Mouse (Mus musculus): ENCODE data around the gene Tmem238.
"Not testable (repeated sequence)": the region's sequence is repeated elsewhere in the genome, so short reads cannot be mapped to it uniquely, and the experiment has no call there.

Gene Tmem238

DNA sequence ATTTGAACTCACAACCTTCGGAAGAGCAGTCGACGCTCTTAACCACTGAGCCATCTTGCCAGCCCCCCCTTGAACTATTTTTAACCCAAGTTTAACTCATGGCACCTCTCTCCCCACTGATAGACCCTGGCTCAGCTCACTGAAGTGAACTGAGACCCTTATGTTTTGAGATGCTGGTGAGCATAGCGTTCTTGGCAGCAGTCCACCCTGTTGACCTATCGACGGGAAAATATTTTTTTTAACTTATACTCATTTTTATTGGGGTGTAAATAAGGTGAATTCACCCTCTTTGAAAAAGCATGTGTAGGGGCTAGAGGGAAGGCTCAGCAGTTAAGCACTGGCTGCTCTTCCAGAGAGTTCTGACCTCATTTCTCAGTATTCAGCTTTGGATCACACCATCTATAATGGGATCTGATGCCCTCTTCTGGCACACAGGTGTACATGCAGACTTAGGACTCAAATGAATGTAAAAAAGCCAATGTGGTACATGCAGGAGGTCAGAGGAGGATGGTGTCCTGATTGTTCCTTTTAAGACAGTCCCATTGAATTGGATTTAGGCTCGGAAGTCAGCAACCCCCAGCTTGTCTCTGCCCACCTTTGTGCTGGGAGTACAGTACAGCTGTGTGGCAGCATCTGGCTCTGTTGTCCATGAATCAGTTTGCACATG, 6.4 kb upstream of the Tmem238 start:
- Histone ChIP-seq H3K27me3 (ENCODE audit: insufficient read depth, low read length) (no peaks in the 10 kb centered on the region), H3K4me3 (replicated peaks; ENCODE audit: low read length) (no peak overlapping the region), H3K9me3 (ENCODE audit: low read length) (no peaks in the 10 kb centered on the region), H3K4me1 (replicated peaks; ENCODE audit: low read depth, low read length) (peaks cover 39% of the 10 kb centered on the region), H3K36me3 (ENCODE audit: insufficient read depth, low read length) (peaks cover 56% of the 10 kb centered on the region)
- TF ChIP-seq NANOG (IDR thresholded peaks at IDR 0.05; ENCODE audit: borderline replicate concordance, low read length) (no peak), POU5F1 (IDR thresholded peaks at IDR 0.05; ENCODE audit: borderline replicate concordance, low read length) (no peak), CTCF (conservative IDR thresholded peaks at IDR 0.05; ENCODE audit: low read length) (peak; percentile 43; the same call in 1 of the 2 replicates)

DNA sequence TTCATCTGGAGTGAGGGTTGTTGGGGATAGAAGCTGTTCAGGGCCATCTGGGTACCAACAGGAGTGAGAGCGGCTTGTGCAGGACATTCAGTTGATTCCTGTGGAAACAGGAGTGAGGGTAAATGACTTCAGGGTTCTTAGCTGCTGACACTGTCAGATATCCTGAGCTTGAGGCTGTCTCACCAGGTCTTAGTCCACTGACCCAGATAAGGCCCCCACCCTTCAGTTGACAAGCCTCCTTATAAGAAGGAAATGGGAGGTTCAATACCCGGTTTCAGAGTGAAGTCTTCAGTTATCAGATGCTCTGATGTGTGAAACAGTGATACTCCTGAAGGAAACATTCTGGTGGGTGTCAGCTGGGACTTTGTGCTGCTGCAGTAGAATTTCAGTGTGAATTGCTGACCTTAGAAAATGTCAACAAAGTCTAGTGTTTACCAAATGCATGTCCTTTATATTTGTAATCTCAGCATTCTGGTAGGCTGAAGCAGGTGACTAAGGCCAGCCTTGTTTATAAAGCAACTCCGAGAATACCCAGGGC, 5.2 kb upstream of the Tmem238 start:
- peaks cover 56% of the 10 kb centered on the region for H3K36me3 ChIP-seq (ENCODE audit: insufficient read depth, low read length)
- peak overlapping the region; percentile 91 for H3K4me3 ChIP-seq (replicated peaks; ENCODE audit: low read length)
- no peaks in the 10 kb centered on the region for H3K9me3 ChIP-seq (ENCODE audit: low read length)
- TF ChIP-seq CTCF (conservative IDR thresholded peaks at IDR 0.05; ENCODE audit: low read length) (no peak), NANOG (IDR thresholded peaks at IDR 0.05; ENCODE audit: borderline replicate concordance, low read length) (no peak), POU5F1 (IDR thresholded peaks at IDR 0.05; ENCODE audit: borderline replicate concordance, low read length) (no peak)
- peaks cover 45% of the 10 kb centered on the region for H3K4me1 ChIP-seq (replicated peaks; ENCODE audit: low read depth, low read length)
- no peaks in the 10 kb centered on the region for H3K27me3 ChIP-seq (ENCODE audit: insufficient read depth, low read length)

DNA sequence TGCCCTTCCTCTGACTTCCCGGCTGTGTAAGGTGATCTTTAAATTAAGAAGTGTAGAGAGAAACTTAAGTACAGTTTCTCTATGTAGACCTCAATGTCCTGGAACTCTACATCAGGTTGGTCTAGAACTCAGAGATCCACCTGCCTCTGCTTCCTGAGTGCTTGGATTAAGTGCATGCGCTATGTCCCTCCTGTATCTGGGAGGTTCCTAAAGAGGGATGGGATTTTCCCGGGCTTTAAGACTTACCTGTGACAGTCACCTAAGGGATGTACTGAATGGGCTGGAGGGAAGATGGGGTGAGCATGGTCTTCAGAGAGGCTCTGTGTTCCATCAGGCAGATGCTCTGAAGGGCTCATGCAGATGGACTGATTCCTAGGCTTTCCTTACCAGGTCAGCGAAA, 4.2 kb upstream of the Tmem238 start:
- Histone ChIP-seq H3K4me1 (replicated peaks; ENCODE audit: low read depth, low read length) (peaks cover 47% of the 10 kb centered on the region), H3K27me3 (ENCODE audit: insufficient read depth, low read length) (no peaks in the 10 kb centered on the region), H3K36me3 (ENCODE audit: insufficient read depth, low read length) (peaks cover 56% of the 10 kb centered on the region), H3K4me3 (replicated peaks; ENCODE audit: low read length) (peak overlapping the region; percentile 91), H3K9me3 (ENCODE audit: low read length) (no peaks in the 10 kb centered on the region)
- TF ChIP-seq NANOG (IDR thresholded peaks at IDR 0.05; ENCODE audit: borderline replicate concordance, low read length) = no peak
- no peak for TF ChIP-seq CTCF (conservative IDR thresholded peaks at IDR 0.05; ENCODE audit: low read length)
- TF ChIP-seq POU5F1 (IDR thresholded peaks at IDR 0.05; ENCODE audit: borderline replicate concordance, low read length) = no peak

DNA sequence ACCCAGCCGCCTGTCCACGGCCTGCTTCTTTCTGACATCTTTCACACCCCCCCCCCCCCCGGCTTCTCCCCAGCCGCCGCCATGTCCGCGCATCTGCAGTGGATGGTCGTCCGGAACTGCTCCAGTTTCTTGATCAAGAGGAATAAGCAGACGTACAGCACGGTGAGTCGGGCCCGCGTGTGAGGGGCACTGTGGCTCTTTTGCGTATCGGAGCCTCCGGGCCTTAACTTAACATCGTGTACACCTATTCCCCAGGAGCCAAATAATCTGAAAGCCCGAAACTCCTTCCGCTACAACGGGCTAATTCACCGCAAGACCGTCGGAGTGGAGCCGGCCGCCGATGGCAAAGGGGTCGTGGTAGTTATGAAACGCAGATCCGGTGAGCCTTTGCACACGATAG, 3.8 kb upstream of the Tmem238 start:
- H3K27me3 ChIP-seq (ENCODE audit: insufficient read depth, low read length); H3K9me3 ChIP-seq (ENCODE audit: low read length): not testable (repeated sequence)
- Histone ChIP-seq H3K4me1 (replicated peaks; ENCODE audit: low read depth, low read length) (peaks cover 51% of the 10 kb centered on the region), H3K4me3 (replicated peaks; ENCODE audit: low read length) (peak overlapping the region; percentile 91), H3K36me3 (ENCODE audit: insufficient read depth, low read length) (peaks cover 52% of the 10 kb centered on the region)

DNA sequence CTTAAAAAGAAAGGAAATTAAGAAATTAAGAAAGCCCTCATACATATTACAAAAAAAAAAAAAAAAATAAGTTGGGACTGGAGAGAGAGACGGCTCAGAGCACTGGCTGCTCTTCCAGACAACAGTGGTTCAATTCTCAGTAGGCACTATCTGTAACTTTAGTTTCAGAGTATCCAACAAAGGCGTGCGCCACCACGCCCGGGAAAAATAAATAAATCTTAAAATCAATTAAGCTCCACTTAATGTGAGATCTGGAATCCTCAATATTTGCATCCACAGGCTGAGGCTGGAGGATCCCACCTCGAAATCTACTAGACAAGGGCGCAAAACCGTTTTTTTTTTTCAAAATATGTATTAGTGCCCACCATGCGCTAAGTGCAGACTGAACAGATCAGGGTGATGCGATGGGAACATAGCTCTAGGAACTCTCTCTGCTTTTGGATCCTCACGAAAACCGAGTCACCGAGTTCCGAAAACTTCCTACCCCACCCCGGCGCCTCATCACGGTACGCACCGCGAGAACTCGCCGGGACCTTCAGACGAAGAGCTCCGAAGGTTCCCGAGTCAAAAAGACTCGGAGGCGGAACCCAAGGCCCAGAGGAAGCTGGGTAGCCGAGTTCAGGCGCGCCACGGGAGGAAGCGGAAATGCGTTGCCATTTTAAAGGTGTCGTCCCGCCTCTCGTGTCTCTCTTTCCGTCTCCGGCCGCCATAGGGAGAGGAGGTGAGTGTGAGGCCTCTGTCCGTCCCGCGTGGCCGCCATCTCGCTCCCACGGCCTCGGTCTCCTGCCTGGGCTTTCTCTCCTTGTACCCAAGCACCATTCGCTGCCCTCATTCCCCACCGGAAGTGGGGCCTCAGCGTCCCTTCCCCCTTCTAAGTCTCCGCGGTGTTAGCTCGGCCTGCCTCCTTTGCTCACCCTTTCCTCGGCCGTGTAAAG, 3.1 kb upstream of the Tmem238 start, which contains the start of gene Rpl28:
TSS of gene Rpl28 (plus strand) at position 597 of the 935 bp plus-strand sequence.
- Histone ChIP-seq H3K9me3 (ENCODE audit: low read length) (no peaks in the 10 kb centered on the region), H3K4me3 (replicated peaks; ENCODE audit: low read length) (peak within 1 kb of the TSS; percentile 91), H3K27me3 (ENCODE audit: insufficient read depth, low read length) (no peaks in the 10 kb centered on the region), H3K36me3 (ENCODE audit: insufficient read depth, low read length) (peaks cover 47% of the 10 kb centered on the region), H3K4me1 (replicated peaks; ENCODE audit: low read depth, low read length) (peaks cover 55% of the 10 kb centered on the region)
- no peak for TF ChIP-seq POU5F1 (IDR thresholded peaks at IDR 0.05; ENCODE audit: borderline replicate concordance, low read length)
- TF ChIP-seq CTCF (conservative IDR thresholded peaks at IDR 0.05; ENCODE audit: low read length) = no peak
- TF ChIP-seq NANOG (IDR thresholded peaks at IDR 0.05; ENCODE audit: borderline replicate concordance, low read length) = no peak

DNA sequence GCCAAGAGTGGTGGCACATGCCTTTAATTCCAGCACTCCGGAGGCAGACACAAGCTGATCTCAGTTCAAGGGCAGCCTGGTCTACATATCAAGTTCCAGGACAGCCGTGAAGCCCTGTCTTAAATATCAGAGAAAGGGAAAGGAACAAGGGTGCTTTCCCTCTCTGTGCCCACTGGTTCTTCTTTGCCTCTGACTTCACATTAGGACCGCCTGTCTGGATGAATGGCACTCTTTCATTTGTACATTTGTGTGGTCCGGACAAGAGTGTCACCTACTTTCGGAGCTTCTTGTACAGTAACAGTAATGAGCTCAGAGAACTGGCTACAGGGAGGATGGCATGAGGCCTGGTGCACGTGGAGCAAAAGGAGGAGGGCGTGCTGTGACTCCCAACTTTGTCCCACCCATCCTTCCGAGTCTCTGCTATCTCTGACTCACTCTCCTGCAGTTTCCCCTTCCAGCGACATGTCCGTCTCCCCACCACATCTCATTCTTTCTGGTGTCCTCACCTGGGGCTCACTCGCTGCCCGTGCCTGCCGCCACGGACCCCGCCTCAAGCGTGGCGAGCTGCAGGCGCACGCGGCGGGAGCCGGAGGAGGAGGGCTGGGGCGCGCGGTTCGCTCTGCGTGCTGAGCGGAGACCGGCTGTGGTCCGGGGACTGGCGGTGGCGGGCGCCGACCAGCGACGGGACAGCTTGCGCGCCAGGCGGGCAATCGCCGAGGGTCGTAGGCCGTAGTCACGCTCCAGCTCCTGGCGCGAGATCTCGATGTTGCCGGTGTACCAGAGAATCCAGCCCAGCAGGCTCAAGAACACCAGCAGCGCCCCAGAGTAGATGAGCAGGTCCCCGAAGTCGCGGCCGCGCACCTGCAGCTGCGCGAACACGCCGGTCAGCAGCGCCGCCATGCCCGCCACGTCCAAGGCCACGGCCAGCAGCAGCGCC, 689 bp downstream of the Tmem238 start:
- Histone ChIP-seq H3K4me1 (replicated peaks; ENCODE audit: low read depth, low read length) (peaks cover 41% of the 10 kb centered on the region), H3K9me3 (ENCODE audit: low read length) (no peaks in the 10 kb centered on the region), H3K4me3 (replicated peaks; ENCODE audit: low read length) (peak overlapping the region; percentile 87), H3K36me3 (ENCODE audit: insufficient read depth, low read length) (peaks cover 42% of the 10 kb centered on the region), H3K27me3 (ENCODE audit: insufficient read depth, low read length) (peaks cover 17% of the 10 kb centered on the region)
- TF ChIP-seq NANOG (IDR thresholded peaks at IDR 0.05; ENCODE audit: borderline replicate concordance, low read length) (no peak), POU5F1 (IDR thresholded peaks at IDR 0.05; ENCODE audit: borderline replicate concordance, low read length) (no peak), CTCF (conservative IDR thresholded peaks at IDR 0.05; ENCODE audit: low read length) (no peak)

DNA sequence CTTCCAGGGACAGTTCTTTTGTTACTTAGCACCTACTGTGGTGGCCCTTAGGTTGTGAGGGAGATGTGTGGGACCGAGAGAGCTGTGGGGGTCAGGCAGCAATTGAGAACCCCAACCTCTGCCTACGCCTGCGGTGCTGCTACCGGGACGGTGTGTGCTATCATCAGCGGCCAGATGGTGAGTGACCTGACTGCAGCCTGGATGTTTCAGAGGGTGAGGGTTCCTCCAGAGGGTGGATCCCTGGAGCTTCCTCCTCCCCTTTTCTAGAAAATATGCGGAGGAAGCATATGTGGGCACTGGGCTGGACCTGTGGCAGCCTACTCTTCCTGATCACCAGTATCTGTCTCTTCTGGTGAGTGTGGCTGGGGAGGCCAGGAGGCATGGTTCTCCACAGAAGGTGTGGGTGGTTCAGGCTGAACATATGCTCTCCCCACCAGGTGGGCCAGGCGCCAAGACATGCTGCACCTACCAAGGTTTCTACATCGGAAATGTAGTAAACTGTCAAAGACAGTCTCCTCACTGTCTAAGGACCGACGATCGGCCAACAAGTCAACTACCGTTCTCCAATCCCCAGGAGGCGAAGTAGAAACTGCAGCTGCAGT, 5.7 kb downstream of the Tmem238 start:
- H3K4me1 ChIP-seq (replicated peaks; ENCODE audit: low read depth, low read length) = peaks cover 41% of the 10 kb centered on the region
- H3K27me3 ChIP-seq (ENCODE audit: insufficient read depth, low read length) = peaks cover 66% of the 10 kb centered on the region
- H3K36me3 ChIP-seq (ENCODE audit: insufficient read depth, low read length) = peaks cover 37% of the 10 kb centered on the region
- TF ChIP-seq CTCF (conservative IDR thresholded peaks at IDR 0.05; ENCODE audit: low read length) (no peak), POU5F1 (IDR thresholded peaks at IDR 0.05; ENCODE audit: borderline replicate concordance, low read length) (no peak), NANOG (IDR thresholded peaks at IDR 0.05; ENCODE audit: borderline replicate concordance, low read length) (no peak)
- no peaks in the 10 kb centered on the region for H3K9me3 ChIP-seq (ENCODE audit: low read length)
- no peak overlapping the region for H3K4me3 ChIP-seq (replicated peaks; ENCODE audit: low read length)

All from E14TG2a.4 (cell line).